Mouse (Mus musculus): ENCODE results near the gene Crb2. TPM values are rescaled to one million over a fixed set of nuclear protein-coding genes. Genes with fewer than 3 reads are reported as not detected.

Crb2 gene
- total RNA-seq, 2 experiments from 2014 or later, result 6.6 to 8.5 TPM

DNA sequence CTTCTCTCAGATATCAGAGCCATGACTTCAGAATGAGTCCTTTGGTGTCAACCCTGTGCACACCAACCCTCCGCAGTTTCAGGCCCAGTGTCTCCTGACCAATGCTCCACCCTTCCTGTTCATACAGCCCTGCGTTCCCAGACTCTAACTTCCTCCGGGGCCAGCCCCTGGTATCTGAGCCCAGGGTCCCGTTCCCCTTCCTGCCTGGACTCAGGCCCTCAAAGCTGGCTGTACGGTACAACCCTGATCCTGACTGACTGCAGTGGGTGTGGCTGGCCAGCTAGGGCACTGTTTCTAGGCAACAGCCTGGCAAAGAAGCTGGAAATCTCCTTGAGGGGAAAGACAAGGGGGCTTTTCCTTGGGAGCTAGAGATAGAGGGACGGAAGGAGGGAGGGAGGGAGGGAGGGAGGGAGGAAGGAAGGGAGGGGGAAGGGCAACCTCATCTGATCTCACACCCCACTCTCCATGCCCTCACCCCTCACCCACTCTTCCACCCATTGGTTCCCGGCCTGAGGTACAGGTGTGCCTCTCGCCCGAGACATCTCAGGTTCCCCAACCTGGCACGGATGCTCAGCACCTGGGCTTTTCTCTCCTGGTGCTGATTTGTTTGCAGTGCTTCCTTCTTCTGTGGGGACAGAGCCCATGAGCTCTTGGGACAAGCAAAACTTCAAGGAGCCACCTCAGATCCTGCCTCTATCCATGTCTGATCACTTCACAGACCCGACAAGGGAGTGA lies 9.9 kb upstream of the Crb2 start:
- DNase-seq (ENCODE audit: low spot score in 2 of 2), result no peak

DNA sequence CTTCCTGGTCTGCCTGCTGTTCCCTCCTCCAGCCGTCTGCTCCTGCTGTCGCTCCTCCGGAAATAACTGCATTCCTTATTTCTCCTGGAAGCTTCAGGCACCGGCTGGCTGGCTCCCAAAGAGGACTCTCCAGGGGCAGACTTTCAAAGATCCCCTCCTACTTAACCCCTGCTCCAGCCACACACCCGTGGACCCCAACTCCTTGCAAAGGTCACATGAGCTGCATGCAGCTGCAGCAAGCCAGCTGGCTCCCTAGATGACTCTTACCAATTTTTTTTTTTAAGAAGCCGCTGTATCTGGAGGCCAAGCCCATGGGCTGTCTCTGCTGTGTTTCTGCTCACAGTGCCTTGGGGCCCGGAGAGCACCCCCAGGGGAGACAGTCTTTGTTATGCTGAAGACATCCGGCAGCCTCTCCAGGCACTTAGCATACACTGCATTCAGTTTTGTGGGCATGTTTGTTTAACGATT lies 8.9 kb upstream of the Crb2 start:
- peak in 1 of 2 experiments; percentile 49 for DNase-seq (ENCODE audit: low spot score in 2 of 2)

GRCm38 (mm10) chr2:37767739-37768138 lies 8.3 kb upstream of the Crb2 start:
- DNase-seq (ENCODE audit: low spot score in 2 of 2), result no peak

DNA sequence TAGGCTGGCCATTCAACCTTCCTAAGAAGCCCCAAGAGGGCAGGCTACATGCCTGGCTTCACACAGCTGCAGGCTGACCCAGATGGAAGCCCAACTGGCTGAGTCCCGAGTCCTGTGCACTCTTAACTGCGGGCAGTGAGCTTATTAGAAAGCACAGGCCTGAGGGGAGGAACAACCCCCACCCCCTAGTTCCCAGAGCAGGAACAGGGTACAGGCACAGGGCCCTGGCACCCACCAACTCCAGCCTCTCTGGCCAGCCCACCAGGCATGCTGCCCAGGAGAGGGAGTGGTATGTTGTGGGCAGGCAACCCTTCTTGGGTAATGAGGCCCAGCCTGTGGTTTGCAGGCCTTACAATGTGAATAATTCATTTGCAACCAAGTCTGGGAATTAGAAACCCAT lies 7.1 kb upstream of the Crb2 start:
- DNase-seq (ENCODE audit: low spot score in 2 of 2), result peak; percentile 69 to 91

- no peak for DNase-seq (ENCODE audit: low spot score in 2 of 2)
Observed at GRCm38 (mm10) chr2:37769793-37770192, 6.3 kb upstream of the Crb2 start.

- DNase-seq (ENCODE audit: low spot score in 2 of 2), result peak; percentile 93 to 96
Observed at GRCm38 (mm10) chr2:37771618-37772285, 4.3 kb upstream of the Crb2 start.

DNA sequence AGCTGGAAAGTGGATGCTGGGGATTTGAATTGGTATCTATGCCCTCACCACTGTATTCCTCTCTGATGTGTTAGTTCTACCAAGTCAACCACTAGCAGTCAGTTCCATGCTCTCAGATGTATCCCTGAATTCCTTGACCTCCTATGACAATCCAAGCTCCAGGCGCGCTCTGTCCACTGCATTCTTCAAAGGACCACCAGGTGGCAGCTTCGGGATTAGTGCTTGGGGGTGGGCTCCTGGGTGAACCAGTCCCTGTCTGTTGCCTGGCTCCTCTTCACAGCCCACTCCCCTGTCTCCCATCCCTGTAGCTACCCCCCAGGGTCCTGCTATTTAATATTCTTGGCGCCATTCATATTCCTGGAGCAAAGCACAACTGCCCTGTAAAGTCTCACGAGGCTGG lies 1.5 kb upstream of the Crb2 start:
- DNase-seq (ENCODE audit: low spot score in 2 of 2), result peak in 1 of 2 experiments; percentile 54

DNA sequence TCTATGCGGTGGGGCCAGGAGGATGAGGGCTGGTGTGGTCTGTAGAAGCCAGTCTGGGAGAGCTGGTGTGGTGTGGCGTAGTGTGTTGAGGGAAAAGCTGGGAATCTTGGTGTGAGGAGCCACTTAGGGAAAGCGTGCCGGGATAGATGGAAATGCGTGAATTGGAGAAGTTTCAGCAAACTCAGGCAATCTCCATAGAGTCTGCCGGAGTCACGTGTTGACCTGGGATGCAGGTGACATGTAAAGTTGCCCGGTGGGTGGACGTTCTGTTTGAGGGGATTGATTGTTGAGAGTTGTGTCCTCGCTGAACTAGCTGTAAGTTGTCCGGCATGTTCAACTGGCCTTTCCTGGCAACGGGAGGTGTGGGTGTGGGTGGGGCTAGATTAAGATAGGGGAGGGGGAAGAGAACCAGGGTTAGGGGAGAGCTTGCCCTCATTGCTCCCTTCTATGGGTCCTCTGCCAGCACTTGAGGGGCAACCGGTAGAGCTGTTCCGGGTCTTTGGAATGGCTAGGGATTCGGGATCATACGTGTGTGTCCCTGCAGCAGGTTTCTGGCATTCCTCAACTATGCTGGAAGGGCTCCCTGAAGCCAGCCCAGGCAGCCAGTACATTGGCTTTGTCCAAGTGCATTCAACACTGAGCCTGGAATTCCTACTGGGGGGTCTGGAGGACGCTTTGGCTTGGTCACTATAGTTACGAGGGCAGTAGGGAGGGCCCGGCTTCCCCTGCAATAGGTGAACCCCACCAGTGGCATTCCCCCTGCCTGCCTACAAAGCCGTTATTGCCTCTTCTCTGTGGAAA lies 762 bp downstream of the Crb2 start:
- no peak for DNase-seq (ENCODE audit: low spot score in 2 of 2)

DNA sequence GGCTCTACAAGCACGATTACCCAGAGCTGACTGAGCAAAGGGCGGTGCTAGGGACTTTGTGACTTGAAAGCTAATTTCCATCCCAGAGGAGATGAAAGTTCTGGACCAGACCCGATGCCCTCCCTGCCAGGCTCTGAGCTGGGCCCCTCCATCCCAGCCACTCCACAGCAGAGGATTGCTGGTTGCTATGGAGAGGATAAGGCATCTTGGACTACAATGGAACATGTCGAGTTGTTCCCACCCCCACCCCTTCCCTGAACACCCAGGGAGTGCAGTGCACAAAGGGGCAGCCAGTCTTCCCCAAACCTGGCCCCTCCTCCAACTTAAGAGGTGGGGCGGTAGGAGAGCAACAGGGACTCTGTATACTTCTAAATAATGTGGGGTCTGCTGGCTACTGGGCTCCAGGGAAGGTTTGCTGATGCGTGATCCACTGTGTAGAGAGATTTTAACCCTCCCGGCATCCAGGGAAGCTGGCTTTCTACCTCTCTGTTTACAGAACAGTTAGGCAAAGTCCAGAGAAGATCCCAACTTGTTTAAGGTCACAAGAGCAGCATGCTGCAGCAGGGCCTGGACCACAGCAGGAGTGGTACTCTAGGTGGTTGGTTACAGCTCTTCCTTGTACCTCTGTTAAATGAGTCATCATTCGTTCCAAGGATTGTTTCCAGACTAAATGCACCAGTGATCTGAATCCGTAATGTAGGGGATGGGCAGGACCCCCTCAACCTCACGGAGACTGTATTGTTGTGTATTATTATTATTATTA lies 2.1 kb downstream of the Crb2 start:
- no peak for DNase-seq (ENCODE audit: low spot score in 2 of 2)

DNA sequence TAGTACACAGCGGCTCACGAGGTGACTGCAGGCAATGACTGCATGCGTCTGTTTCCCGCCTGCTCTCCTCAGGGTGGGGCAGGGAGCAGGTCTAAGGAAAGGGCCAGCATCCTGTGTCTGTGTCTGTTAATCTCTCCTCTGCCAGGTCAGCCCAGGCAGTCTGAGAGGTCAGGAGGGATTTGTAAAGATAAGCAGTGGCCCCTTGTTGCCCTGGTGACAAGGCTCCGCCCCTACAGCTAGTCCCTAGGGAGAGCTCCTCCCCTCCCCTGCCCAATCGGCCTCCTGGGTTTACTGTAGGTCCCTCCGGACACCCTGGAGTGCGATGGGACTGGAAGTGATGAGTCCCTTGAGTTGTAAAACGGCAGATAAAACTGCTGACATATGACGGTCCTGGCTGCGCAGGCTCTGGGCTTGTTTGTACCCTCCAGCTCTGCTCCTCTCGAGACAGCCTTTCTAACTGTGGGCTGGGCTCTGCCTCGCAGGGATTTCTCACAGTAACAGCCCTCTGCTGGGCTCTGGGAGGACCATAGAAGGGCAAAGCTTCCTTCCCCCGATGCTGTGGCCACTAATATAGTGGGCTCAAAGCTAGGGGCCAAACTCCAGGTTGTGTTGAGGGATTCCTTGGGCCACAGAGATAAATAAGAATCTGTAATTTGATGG lies 4.4 kb downstream of the Crb2 start:
- no peak for DNase-seq (ENCODE audit: low spot score in 2 of 2)

GRCm38 (mm10) chr2:37781421-37781820 lies 5.4 kb downstream of the Crb2 start:
- DNase-seq (ENCODE audit: low spot score in 2 of 2), result no peak

GRCm38 (mm10) chr2:37782002-37782401 lies 6.0 kb downstream of the Crb2 start:
- DNase-seq (ENCODE audit: low spot score in 2 of 2), result no peak

DNA sequence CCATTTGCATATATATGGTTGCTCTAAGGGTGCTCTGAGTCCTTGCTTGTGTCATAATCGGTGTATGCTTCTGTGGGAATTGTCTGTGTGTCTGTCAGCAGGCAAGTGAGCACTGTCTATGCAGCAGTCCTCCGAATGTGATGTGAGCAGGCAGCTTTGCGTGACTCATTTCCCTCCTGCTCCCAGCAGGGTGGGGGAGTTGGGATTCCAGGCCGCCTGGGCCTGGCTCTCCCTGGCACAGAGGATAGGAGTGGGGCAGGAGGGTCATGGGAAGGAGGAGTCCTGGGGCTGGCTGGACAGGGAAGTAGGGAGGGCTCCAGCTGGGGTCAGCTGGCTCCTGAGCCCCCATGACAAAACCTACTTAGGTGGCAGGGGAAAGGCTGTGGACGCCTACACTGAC lies 8.4 kb downstream of the Crb2 start:
- no peak for DNase-seq (ENCODE audit: low spot score in 2 of 2)

DNA sequence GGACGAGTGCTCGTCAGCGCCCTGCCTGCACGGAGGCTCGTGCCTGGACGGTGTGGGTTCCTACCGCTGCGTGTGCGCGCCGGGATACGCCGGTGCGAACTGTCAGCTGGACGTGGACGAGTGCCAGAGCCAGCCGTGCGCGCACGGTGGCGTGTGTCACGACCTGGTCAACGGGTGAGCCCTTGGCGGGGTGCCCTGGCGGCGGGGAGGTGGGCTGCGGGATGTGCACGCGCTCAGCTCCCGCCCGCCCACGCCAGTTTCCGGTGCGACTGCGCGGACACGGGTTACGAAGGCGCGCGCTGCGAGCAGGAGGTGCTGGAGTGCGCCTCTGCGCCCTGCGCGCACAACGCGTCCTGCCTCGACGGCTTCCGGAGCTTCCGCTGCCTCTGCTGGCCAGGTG lies 10.4 kb downstream of the Crb2 start:
- DNase-seq (ENCODE audit: low spot score in 2 of 2), result no peak

- no peak for DNase-seq (ENCODE audit: low spot score in 2 of 2)
Observed at GRCm38 (mm10) chr2:37788176-37788962, 12.3 kb downstream of the Crb2 start.

GRCm38 (mm10) chr2:37789029-37789428 lies 13.0 kb downstream of the Crb2 start:
- DNase-seq (ENCODE audit: low spot score in 2 of 2), result no peak

- no peak for DNase-seq (ENCODE audit: low spot score in 2 of 2)
Observed at GRCm38 (mm10) chr2:37789995-37790394, 13.9 kb downstream of the Crb2 start.

GRCm38 (mm10) chr2:37790738-37791137 lies 14.7 kb downstream of the Crb2 start:
- no peak for DNase-seq (ENCODE audit: low spot score in 2 of 2)

DNA sequence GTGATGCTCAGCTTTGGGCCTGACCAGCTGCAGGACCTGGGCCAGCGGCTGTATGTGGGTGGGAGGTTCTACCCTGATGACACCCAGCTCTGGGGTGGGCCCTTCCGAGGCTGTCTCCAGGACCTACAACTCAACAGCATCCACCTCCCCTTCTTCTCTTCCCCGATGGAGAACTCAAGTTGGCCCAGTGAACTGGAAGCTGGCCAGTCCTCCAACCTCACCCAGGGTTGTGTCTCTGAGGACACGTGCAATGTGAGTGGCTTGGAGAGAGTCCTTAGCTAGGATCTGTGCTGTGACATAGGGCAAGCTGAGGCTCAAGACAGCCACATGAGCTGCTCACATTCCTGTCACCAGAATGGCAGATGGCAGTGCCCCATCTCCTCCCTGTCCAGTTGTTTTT lies 15.3 kb downstream of the Crb2 start:
- DNase-seq (ENCODE audit: low spot score in 2 of 2), result no peak

GRCm38 (mm10) chr2:37796021-37796420 lies 20.0 kb downstream of the Crb2 start:
- no peak for DNase-seq (ENCODE audit: low spot score in 2 of 2)

Measured in layer of hippocampus, postnatal 14 days (tissue).